Mouse (Mus musculus): ENCODE results near the gene Chga.

DNA sequence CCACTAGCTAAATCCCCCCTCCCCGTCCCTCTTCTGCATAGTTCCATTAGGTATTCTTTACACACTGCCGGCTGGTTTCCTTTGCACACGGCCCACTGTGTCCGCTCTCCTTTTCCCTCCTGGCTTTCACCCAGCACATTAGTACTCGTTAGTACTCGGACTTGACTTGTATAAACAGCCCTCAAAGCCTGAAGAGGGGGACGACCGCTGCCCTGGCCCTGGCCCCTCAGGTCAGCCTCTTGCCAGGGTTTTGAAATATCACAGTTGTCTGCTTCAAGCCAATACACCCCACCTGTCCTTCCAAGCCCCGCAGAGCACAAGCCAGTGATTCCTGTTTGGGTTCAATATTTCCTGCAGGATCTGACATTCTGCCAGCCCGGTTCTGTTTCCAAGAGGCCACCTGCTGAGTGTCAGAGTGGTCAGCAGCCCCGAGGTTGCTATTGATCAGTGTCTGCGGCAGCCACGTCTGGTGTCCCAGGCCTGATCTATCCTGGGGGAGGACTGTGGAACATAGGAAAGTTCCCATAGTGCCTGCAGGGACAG, 32.9 kb upstream of the Chga start:
- TF ChIP-seq POLR2A (IDR thresholded peaks at IDR 0.05; ENCODE audit: control insufficient read depth in 1 of 2, insufficient read depth in 1 of 2, low read depth in 1 of 2, low read length in 2 of 2, poor library complexity in 1 of 2) (no peak), EP300 (IDR thresholded peaks at IDR 0.05; ENCODE audit: low read depth in 1 of 2, low read length in 2 of 2) (no peak), CTCF (IDR thresholded peaks at IDR 0.05 in 2 of 3, conservative IDR thresholded peaks at IDR 0.05 in 1 of 3; ENCODE audit: control insufficient read depth in 1 of 3, insufficient read depth in 1 of 3, low read depth in 2 of 3, low read length in 3 of 3, poor library complexity in 1 of 3, severe bottlenecking in 1 of 3) (no peak), TBP (IDR thresholded peaks at IDR 0.05; ENCODE audit: low read depth, low read length) (no peak), NELFE (IDR thresholded peaks at IDR 0.05; ENCODE audit: low read depth, low read length) (no peak), GABPA (IDR thresholded peaks at IDR 0.05; ENCODE audit: low read depth, low read length) (no peak), GATA1 (IDR thresholded peaks at IDR 0.05; ENCODE audit: low read depth, low read length) (no peak), ZNF384 (IDR thresholded peaks at IDR 0.05; ENCODE audit: low read depth, low read length) (no peak), MYB (IDR thresholded peaks at IDR 0.05; ENCODE audit: low read depth, low read length) (no peak), MAZ (IDR thresholded peaks at IDR 0.05; ENCODE audit: low read depth, low read length) (no peak)
